Mouse (Mus musculus): Measurements from ENCODE around the gene Mmp24.

The Mmp24 gene

DNA sequence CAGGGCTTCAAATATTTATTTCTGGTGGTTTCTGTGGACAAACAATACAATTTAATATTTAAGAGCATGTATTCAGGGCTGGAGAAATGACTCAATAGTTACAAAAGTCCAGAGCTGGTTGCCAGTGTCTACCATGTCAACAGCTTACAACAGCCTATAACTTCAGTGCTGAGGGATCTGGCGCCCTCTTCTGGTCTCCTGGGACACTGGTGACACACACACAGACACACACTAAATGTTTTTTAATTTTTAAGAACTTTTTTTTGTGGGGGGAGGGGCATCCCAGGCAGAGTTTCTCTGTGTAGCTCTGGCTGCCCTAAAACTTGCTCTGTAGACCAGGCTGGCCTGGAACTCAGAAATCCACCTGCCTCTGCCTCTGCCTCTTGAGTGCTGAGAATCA lies 19.4 kb upstream of the Mmp24 start:
- ChIA-PET POLR2A (interaction anchor here in 3 of 4 experiments (0.6 to 1.6 kb wide), 7 partner anchors 18 to 374 kb away, joined by 3 to 6 read pairs (median 3); no protein-coding TSS in a partner anchor), CTCF (interaction anchor here (0.6 to 4.3 kb wide), 58 partner anchors 9 to 387 kb away, joined by 3 to 43 read pairs (median 4); partner anchors contain the start of genes Trpc4ap (in 2 of the 4), Acss2 (in 1 of the 4), Edem2 (in 1 of the 4) and Ggt7 (in 1 of the 4))

DNA sequence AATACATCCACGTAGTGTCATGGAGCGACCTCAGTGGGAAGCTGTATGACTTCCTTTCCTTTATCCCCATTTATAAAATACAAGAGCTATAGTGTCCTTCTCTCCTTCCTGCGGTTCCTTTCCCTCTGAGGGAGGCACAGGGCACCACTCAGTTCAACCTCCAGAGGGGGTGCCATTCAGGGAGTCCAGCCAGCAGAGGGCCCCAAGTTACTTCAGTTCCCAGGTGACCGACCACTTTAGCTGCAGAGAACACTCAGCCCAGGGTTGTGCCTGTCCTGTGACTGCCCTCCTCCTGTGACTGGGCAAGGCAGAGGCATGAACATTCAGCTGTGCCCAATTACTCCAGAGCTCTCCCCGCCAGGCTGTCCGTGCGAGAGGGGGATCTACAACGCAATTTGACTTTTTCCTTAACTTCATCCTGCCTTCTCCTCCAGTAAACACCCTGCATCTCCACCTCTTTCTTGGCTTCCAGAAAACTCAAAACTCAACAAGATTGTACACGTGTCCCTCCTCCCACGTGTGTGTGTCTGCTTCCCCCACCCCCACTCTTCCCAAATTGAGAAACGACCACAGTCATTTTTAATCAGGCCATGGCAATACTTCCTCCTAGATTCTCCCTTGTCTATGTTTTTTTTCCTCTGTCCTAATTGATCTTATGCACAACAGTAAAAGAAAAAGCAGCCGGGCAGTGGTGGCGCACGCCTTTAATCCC lies 18.1 kb upstream of the Mmp24 start:
- ChIA-PET POLR2A (interaction anchor here in 2 of 4 experiments (0.6 to 1.4 kb wide), 3 partner anchors 126 to 249 kb away, joined by 3 to 9 read pairs (median 4); partner anchors contain the start of genes Acss2 (in 1 of the 2) and Ggt7 (in 1 of the 2)), CTCF (interaction anchor here in 3 of 4 experiments (0.9 to 3.4 kb wide), 20 partner anchors 7 to 967 kb away, joined by 3 to 23 read pairs (median 4); partner anchors contain the start of genes Acss2 (in 1 of the 3), Cep250 (in 1 of the 3), Ggt7 (in 1 of the 3) and Gss (in 1 of the 3))

DNA sequence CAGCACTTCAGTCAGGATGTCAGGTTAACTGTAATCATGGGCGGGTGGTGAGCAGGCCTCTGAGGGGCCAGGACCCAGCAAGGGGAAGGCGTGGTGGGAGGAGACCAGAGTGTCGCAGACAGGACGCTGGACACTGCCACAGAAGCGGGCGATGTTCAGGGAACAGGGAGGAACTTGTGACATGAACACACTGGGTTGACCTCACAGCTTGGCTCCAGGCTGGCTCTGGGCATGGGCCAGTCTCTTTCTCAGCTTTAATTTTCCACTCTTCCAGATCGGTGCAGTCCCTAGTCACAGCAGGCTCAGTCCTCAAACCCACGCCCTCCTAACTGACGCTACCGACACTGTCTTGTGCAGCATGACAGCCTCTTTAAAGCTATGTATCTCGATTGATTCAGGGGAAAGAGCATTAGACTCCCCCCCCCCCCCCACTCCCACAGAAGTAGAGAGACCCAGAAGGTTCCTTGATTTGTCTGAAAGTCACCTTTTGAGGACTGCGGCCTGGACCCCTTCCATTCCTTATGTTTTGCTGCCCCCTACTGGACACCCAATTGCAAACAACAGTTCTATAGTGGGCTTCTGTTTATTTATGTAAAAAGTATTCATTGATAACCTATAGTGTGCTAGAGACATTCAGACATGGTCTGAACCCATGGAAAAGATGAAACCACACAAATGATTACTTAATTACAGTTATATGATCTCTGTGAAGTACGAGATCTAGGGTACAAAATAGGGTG lies 10.3 kb upstream of the Mmp24 start:
- ChIA-PET CTCF (interaction anchor here (0.5 to 2.2 kb wide), 34 partner anchors 9 to 1375 kb away, joined by 3 to 12 read pairs (median 4); partner anchors contain the start of gene Mmp24 (in 1 of the 4)), POLR2A (interaction anchor here in 2 of 4 experiments (0.5 to 1.1 kb wide), 4 partner anchors 22 to 186 kb away, joined by 3 to 6 read pairs (median 4); no protein-coding TSS in a partner anchor)

DNA sequence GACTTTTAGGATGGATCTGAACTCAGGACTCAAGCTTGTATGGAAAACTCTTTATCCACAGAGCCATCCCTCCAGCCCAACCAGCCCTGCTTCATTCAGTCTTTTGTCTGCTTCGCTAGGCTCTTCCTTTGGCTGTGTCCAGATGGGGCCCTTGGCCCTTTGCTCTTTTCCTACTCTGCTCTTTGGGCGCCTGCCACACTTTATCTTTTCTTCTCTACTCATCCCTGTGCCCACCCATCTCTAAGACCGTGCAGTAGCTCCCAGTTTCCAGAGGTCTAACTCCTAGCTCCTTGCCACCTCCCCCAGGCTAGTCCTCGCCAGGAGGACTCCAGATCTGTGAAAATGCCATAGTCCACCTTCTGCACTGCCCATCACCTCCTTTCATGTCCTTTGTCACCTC lies 1.5 kb upstream of the Mmp24 start:
- CTCF ChIA-PET, result no interaction called here
- POLR2A ChIA-PET, result no interaction called here

DNA sequence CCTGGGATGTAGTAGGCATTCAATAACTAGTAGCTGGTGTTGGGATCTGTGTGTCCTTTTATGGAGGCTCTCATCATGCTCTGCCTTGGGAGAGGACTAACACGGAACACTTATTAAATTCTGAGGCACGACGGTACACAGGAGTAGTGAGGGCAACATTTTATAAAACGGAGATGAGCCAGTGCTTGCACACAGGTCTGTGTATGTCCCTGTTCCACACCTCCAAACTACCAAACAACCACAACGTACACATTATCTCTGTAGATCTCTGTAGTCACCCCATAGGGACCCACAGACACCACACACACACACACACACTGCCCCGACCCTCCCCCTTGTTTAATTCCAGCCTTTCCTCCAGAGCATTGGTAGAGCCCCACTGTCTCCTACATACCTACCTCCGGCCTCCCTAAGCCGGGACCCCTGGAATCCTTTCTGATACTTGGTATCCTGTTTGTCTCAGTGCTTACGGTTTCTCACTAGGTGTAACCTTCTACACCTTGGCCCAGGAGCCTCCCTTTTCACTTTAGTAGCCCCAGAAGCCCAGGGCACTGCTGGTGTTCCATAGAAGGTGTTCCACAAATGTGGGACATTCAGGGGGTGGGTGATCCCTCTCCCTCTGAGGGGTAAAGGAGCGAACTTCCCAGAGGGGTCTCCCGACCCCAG lies 748 bp upstream of the Mmp24 start:
- ChIA-PET POLR2A (no interaction called here), CTCF (interaction anchor here in 3 of 4 experiments (0.6 to 2.7 kb wide), 5 partner anchors 9 to 259 kb away, joined by 3 to 9 read pairs (median 3); no protein-coding TSS in a partner anchor)

DNA sequence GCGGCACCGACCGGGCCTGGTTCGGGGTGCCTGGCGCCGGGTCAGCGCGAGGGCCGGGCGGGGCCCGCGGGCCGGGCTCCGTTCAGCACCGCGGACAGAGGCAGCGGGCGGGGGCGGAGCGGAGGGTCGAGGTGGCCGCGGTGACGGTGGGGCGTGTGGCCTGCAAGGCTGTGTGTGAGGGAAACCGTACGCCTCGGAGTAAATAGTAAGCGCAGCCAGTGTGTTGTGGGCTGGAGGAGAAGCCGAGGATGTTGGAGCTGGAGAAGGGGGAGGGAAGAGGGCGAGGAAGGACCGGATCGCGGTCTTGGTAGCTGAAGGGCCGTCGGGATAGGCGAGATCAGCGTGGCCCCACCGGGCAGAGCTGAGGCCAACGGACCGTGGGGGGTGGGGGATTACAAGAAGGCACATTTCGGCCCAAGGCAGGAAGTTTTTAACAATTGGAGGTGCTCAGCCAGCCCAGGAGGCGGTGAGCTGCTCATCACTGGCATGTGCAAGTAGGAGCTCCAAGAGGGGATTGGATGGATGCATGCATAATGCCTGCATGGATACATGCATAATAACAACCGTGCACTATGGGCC lies 632 bp downstream of the Mmp24 start:
- CTCF ChIA-PET, result interaction anchor here (0.5 to 2.7 kb wide), 13 partner anchors 11 to 1786 kb away, joined by 3 to 9 read pairs (median 3); partner anchors contain the start of genes Trpc4ap (in 2 of the 4), Acss2 (in 1 of the 4) and Ggt7 (in 1 of the 4)
- POLR2A ChIA-PET, result interaction anchor here in 3 of 4 experiments (0.5 to 1.9 kb wide), 9 partner anchors 9 to 405 kb away, joined by 3 to 5 read pairs (median 4); partner anchors contain the start of genes Trpc4ap (in 2 of the 3), Cpne1 (in 1 of the 3), Rbm12 (in 1 of the 3) and Rbm39 (in 1 of the 3)

DNA sequence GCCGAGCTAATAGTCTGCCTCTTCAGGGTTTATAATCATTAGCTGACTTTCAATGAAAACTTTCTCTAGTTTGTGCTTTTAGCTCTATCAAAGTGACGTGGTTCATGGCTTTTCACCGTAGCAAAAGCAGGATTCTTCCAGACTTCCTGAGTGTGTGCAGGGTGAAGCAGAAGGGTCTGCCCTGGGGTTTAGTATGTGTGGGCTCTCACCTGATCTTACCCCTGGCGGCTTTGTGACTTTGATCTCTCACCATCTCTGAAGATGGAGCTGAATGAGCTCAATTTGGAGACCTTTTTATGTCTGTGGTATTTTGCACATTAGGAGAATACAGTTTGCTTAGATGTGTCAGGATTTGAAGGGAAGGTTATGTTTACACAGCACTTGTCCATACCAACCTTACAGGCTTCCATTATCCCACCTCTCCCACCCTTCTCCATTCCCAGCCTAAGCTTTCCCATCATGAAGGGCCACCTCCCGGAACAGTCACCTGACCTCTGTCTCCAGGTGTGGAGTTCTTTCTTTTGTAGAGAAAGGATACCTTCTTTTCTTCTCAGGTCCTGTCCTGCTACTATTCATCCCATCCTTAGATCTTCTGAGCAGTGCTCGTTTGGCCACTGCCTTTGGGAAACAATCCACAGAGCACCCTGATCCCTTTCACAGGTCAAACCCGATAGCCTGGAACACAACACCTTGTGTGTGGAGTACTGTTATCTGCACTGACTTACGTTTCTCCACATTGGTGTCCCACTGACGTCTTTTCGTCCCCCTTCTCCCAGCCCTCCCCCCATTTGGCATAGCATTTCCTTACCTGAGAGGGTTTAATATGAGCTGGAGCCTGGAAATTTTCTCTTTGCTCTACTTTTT lies 1.9 kb downstream of the Mmp24 start:
- POLR2A ChIA-PET, result interaction anchor here in 3 of 4 experiments (0.5 to 1.9 kb wide), 8 partner anchors 85 to 473 kb away, joined by 3 to 5 read pairs (median 4); partner anchors contain the start of genes Trpc4ap (in 2 of the 3), Cpne1 (in 1 of the 3), Rbm12 (in 1 of the 3) and Uqcc1 (in 1 of the 3)
- CTCF ChIA-PET, result interaction anchor here in 3 of 4 experiments (0.6 to 2.7 kb wide), 6 partner anchors 12 to 838 kb away, joined by 3 to 9 read pairs (median 4); partner anchors contain the start of gene Trpc4ap (in 1 of the 3)

DNA sequence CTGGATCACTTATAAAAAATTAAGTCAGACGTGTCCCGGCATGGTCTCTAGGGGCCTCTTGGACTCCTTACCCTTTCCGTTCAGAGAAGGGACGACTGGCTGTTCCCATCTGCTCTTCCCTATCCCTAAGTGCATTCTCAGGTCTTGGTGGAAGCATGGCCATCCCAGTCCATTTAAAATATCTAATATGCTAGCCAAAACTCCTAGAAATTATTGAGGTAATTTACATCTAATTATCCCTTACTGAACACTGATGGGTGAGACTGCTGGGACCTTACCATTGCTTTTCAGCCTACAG lies 2.5 kb downstream of the Mmp24 start:
- CTCF ChIA-PET, result interaction anchor here in 1 of 4 experiments (0.9 kb wide), 1 partner anchor 85 kb away, joined by 3 read pairs; the partner anchor contains the start of gene Trpc4ap
- POLR2A ChIA-PET, result interaction anchor here in 1 of 4 experiments (0.6 kb wide), 2 partner anchors 118 to 472 kb away, joined by 3 to 4 read pairs; no protein-coding TSS in a partner anchor

DNA sequence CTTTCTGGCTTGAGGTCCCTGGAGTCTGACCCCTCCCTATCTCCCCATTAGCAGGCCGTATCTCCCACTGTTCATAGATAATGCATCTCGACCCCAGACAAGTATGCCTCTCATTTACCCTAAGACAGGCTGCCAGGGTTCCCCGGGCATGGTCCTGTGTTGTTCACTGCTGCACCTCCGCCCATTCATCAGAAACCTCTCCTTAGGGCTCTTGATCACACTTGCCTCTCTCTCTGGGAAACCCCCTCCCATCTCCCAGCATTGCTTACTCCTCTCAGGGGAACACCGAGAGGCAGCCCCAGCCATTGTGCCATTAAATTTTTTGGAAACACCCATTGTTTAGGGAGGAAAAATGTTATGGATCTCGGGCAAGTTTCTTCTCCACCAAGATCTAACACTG lies 2.9 kb downstream of the Mmp24 start:
- ChIA-PET CTCF (interaction anchor here in 1 of 4 experiments (0.9 kb wide), 1 partner anchor 86 kb away, joined by 3 read pairs; the partner anchor contains the start of gene Trpc4ap), POLR2A (interaction anchor here in 1 of 4 experiments (0.6 kb wide), 2 partner anchors 117 to 472 kb away, joined by 3 to 4 read pairs; no protein-coding TSS in a partner anchor)

DNA sequence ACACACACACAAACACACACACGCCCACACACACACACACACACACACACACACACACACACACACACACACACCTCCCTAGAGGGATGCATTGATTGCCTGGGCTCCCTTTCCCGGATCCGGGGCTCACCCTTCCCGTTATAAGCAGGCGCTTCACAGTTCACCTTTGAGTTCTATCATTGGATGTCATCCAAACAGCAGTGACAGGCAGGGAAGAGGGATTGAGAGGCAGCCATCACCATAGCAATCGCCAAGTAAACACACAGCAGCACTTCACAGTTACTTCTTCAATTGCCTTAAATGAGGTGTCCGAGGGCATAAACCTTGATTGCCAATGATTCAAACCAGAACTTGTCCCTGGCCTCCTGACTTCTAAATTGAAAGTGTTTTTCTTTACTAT lies 3.9 kb downstream of the Mmp24 start:
- POLR2A ChIA-PET, result no interaction called here
- CTCF ChIA-PET, result no interaction called here

DNA sequence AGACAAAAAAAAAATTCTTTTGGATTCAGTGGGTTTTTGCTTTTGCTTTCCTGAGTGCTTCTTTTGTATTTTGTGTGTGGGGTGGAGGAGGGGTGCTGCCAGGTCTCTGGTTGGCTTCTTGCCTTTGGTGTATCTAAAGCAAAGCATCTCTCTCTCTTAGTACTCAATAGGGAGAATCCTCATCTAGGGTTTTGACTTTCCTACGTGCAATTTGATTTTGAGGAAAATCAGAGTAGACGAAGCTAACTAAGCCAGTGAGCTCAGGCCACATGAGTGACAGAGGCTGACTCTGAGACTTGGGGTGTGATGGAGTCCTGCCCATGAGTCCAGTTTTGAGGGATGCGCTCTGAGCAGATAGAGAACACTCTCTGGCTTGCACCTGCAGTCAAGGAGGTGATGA lies 4.4 kb downstream of the Mmp24 start:
- POLR2A ChIA-PET, result no interaction called here
- CTCF ChIA-PET, result no interaction called here

DNA sequence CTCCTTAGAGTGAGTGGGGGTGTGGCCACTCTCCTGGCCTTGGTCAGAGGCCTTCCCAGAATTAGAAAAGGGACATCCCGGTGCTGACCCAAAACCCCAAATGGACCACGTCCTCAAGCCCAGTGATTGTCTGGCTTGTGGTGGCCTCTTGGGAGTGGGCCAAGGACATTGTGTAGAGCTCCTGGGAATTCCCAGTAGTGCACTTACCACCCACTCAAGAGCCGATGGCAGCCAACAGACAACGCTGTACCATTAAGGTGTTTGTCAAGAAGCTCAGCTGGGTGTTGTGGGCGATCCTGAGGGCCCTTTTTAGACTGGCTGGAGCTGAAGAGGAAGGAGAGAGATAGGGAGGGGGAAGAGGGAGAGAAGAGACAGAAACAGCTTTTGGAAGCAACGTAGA lies 9.4 kb downstream of the Mmp24 start:
- POLR2A ChIA-PET, result interaction anchor here in 1 of 4 experiments (1.5 kb wide), 1 partner anchor 8 kb away, joined by 5 read pairs; no protein-coding TSS in a partner anchor

DNA sequence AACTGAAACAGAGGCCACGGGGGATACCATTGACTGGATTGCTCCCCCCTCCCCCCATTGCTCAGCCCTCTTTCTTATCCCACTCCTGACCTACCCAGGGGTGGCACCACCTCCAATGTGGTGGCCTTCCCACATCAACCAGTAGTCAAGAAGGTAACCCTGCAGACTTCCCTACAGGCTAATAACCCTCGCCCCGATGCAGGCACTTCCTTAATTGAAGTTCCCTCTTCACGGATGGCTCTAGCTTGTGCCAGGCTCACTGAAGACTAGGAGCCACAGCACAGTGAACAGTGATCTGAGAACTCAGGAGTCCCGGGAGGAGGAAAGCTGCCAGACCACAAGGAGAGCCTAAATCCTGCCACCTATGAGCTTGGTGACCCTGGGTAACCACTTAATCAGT lies 11.8 kb downstream of the Mmp24 start:
- CTCF ChIA-PET, result interaction anchor here in 1 of 4 experiments (1.2 kb wide), 1 partner anchor 11 kb away, joined by 3 read pairs; no protein-coding TSS in a partner anchor
- POLR2A ChIA-PET, result no interaction called here

More for the DNA sequence above, 9.4 kb downstream of the Mmp24 start:
- CTCF ChIA-PET, result interaction anchor here in 2 of 4 experiments (1.1 to 1.5 kb wide), 2 partner anchors 19 to 29 kb away, joined by 3 to 4 read pairs; no protein-coding TSS in a partner anchor

DNA sequence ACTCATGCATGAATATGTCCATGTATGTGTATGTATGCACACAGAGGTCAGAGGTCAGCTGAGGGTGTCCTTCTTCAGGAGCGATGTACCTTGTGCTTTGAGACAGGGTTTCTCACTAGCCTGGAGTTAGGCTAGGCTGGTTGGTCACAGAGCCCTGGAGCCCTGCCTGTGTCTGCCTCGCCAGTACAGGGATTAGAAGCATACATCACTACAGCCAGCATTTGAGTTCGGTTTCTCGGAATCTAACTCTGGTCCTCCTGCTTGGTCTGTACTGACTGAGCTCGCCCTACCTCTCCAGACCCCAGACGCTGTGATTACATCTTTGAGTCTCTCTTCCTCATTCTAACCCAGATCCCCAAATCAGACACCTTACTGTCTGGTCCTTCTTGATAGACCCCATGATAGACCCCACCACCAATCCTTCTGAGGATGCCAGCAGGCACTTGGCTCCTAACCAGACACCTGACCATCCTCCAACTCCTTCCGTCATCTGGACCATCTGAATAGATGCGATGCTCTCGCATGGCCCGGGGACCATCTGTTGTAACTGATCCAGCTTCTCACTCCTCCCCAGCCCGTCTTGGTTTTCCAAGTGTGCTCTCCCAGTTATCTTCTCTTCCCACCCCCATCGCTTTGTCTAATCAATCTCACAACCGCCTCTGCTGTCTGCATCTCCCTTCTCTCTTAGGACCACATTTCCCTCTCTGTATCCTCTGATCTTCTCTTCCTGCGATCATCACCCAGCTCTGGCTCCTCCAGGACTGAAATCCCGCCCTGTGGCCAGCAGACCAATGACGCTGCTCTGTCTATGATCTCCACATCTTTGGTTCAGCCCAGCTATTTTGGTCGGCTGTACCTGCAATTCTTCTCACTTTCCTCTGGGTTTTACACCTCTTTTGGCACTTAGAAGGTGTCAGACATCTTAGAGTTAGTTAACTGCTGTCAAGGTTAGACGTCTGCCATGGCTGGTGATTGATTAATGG lies 13.1 kb downstream of the Mmp24 start:
- ChIA-PET POLR2A (interaction anchor here in 1 of 4 experiments (0.7 kb wide), 1 partner anchor 310 kb away, joined by 4 read pairs; no protein-coding TSS in a partner anchor), CTCF (interaction anchor here in 1 of 4 experiments (0.5 to 1.2 kb wide), 2 partner anchors 9 to 15 kb away, joined by 3 read pairs; no protein-coding TSS in a partner anchor)

DNA sequence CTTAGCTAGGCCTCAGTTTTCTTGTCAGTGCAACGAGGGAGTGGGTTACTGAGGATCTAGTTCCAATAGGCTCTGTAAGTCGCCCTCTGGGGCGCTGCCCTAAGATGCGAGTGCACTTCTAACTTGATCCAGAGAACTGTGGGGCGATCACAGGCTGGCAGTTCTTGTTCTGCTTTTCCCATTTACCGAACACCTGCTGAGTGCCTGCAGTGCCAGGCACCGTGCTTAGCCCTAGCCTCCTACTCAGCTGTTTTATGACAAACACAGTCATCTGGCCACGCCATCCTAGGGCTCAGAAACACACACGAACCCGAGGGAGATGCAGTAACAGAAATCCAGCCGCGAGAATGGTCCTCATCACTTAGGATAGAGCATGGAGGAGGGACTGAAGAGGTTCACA lies 17.8 kb downstream of the Mmp24 start:
- CTCF ChIA-PET, result interaction anchor here (0.5 to 1.3 kb wide), 6 partner anchors 10 to 711 kb away, joined by 3 to 7 read pairs (median 3); no protein-coding TSS in a partner anchor
- POLR2A ChIA-PET, result interaction anchor here in 3 of 4 experiments (0.6 to 1.3 kb wide), 8 partner anchors 12 to 394 kb away, joined by 3 to 5 read pairs (median 3); partner anchors contain the start of gene Cep250 (in 2 of the 3)

All from embryonic stem cell, embryonic (primary cell).